ENCODE assay signal across 8 mouse cellular contexts in the genomic region with DNA sequence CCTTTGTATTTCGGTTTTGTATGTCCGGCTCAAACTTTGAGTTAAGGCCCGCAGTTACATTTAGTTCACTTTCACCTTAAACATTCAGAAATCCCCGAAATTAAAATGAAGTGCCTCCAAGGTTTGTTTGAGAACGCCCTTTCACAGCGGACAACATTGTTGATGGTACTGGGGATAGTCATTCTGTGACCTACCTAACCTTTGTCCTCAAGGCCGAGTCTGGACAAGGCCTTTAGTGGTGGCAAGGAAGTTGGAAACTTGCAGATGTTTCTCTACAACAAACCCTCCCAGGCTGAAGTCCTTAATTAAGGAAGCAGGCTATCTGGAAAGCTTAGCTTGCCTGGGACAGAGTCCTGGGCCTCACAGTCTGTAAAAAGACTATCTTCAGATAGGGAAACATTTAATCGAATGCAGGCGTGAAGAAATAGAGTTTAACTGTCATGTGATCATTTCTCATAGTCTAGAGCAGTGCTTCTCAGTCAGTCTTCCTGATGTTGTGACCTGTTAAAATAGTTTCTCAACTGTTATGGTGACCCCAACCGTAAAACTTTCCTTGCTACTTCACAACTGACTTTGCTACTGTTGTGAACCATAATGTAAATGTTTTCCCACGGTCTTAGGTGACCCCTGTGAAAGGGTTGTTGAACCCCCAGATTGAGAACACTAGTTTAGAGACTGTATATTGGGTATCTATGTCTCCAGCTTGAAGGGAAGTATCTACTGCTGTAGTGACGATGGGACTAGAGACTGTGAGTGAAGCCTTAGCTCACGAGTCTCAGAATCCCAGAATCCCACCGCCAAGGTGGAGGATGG. TPM values are rescaled to one million over a fixed set of nuclear protein-coding genes. Genes with fewer than 3 reads are reported as not detected.
DNase-seq lines count a peak whose midpoint lies in the region; ATAC-seq lines count a peak whose summit lies in the region.

No protein-coding gene starts in this region.

- peak overlapping the region; percentile 92 for H3K9ac ChIP-seq in neural tube, embryonic 12.5 days

- no peak for ATAC-seq in neural tube, embryonic 12.5 days (ENCODE audit: low FRiP score, low read depth)
- ATAC-seq in frontal cortex, adult (ENCODE audit: low TSS enrichment) = no peak

- peak overlapping the region; percentile 89 for H3K4me2 ChIP-seq in neural tube, embryonic 12.5 days (replicated peaks)

- H3K4me3 ChIP-seq in neural tube, embryonic 12.5 days = peak overlapping the region; percentile 94

- H3K36me3 ChIP-seq in neural tube, embryonic 12.5 days = no peaks in the 10 kb centered on the region

- 12% methylated on average over 14 of the region's 14 CpGs for WGBS in neural tube, embryonic 12.5 days

- DNase-seq in adrenal gland, adult (ENCODE audit: inconsistent age in 2 of 2, low spot score in 1 of 2) = peak; percentile 45 to 85
- DNase-seq in adrenal gland, postnatal 25 days = no peak
- peak; percentile 22 for DNase-seq in MN1 (ENCODE audit: low spot score)
- peak; percentile 24 to 31 for DNase-seq in heart, adult 9 months (ENCODE audit: low spot score in 2 of 2)
- peak; percentile 38 to 53 for DNase-seq in kidney, postnatal 25 days
- DNase-seq in left cerebral cortex, adult 11 months (ENCODE audit: low spot score) = no peak

- peak overlapping the region; percentile 87; the same call in 1 of the 2 replicates for H3K27ac ChIP-seq in neural tube, embryonic 12.5 days

- no peaks in the 10 kb centered on the region for H3K9me3 ChIP-seq in neural tube, embryonic 12.5 days

- no peaks in the 10 kb centered on the region for H3K27me3 ChIP-seq in neural tube, embryonic 12.5 days (replicated peaks)

- peaks cover 49% of the 10 kb centered on the region for H3K4me1 ChIP-seq in neural tube, embryonic 12.5 days

RNA-seq across cellular contexts. Expression of a gene that starts 6.0 kb away (rescaled TPM):
- total RNA-seq in adrenal gland, postnatal 25 days (2021) = 802 and 854 TPM in 2 replicates
- polyA plus RNA-seq in neural tube, embryonic 12.5 days (2016; fragmentation: Nextera tagmentation; extraction: Ambion mirVana) = 589 and 619 TPM in 2 replicates

Comparison
In these comparisons a context has a peak if more than half of its experiments do, and no peak if none do; other contexts are left out.
1. DNase-seq: peak in adrenal gland, adult (2 of 2), MN1 (single experiment), heart, adult 9 months (2 of 2) and kidney, postnatal 25 days (2 of 2); none in adrenal gland, postnatal 25 days (single experiment) and left cerebral cortex, adult 11 months (single experiment).